Mouse (Mus musculus) adipose tissue, adult 10 weeks (tissue): ENCODE data around the gene Hoxd4. TPM values are rescaled to one million over a fixed set of nuclear protein-coding genes. Genes with fewer than 3 reads are reported as not detected.

ENCODE experiments used
- polyA plus RNA-seq: library from polyadenylated mRNA; stranded (reverse); fragments of 350-450 nt; fragmentation: Illumina TruSeq; extraction: RNeasy Lipid Tissue Mini Kit (QIAGEN cat#74804); gene quantifications from one replicate; pipeline ENCODE4 v1.2.3, GENCODE M21; 2014; ENCODE audit warnings: low read depth, low replicate concordance

Gene Hoxd4
- 111 TPM for polyA plus RNA-seq

DNA sequence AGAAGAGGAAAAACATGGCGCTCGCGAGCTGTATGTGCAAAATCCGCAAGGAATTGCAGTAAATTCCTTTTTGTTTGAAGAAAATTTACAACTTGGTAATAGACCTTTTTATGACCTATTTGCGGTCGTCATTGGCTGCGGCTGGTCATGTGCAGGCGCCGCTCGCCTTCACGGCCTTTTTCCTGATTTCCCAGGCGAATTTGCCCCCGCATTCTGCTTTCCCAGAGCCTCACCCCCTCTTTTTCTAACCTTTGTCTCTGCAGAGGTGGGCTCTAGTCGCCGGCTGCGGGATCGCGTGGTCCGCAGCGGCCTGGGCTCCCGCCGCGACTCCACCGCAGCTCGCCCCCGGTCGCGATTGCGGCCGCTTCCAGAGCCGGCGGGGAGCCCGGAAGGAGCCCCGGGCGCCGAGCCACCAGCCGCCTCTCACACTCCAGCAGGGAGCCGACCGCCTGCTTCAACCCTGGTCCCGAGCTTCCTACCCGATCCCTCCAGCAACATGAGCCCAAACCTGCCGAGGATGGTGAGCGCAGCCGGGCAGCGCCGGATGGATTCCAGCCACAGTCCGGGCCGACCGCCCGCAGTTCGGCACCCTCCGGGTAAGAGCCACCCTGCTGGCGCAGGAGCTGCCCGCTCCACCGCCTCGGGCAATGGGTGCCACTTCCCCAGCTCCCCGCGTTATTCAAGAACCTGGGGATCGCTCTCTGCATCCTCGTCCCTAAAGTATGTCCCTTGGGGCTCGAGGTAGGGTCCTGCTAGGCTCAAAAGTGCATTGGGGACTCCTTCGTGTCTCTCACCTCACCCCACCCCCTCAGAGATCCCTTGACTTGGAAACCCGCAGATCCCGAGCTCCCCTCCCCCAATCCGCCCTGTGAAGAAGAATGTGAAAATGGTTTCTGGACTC, at the start of gene Hoxd4, which contains the start of gene Hoxd3:
TSS of gene Hoxd4 (plus strand) at position 209 of the 901 bp plus-strand sequence.
TSS of gene Hoxd3 (plus strand) at position 207 of the 901 bp plus-strand sequence.

DNA sequence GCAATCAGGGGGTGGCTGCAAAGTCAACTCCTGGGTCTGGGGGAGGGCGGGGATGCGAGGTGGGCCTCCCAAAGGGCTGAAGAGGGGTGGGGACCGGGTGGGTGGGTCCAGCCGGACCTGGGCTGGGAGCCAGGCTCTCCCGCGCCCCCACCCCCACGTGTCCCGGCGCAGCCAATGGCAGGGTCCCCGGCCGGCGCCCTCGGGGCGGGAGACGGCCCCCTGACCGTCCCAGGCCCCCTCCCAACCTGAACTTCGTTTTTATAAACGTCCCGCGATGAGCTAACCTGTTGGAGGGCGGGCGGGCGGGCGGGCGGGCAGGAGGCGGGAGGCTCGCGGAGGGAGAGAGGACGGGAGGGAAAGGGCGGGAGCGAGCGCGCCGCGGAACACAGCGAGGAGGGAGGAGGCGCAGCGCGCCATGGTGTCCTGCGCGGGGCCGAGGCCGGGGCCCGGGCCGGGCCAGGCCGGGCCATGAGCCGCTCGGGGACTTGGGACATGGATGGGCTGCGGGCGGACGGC, 43.8 kb upstream of the Hoxd4 start, which contains the start of gene Hoxd13:
TSS of gene Hoxd13 (plus strand) at position 469 of the 516 bp plus-strand sequence.

DNA sequence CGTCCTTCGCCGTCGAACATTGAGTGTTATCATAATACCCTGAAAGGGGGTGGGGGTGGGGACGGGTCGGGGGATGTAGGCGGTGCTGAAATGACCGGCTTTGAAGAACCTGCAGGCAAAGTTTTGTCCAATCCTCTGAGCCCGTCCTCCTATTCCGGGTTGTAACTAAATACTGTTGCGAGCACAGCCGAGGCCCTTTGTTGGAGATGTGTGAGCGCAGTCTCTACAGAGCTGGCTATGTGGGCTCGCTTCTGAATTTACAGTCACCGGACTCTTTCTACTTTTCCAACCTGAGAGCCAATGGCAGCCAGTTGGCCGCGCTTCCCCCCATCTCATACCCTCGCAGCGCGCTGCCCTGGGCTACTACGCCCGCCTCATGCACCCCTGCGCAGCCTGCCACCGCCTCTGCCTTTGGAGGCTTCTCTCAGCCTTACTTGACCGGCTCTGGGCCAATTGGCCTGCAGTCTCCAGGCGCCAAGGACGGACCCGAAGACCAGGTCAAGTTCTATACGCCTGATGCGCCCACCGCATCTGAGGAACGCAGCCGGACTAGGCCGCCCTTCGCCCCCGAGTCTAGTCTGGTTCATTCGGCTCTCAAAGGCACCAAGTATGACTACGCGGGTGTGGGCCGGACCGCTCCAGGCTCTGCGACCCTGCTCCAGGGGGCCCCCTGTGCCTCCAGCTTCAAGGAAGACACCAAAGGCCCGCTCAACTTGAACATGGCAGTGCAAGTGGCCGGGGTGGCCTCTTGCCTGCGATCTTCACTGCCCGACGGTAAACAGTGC, 36.7 kb upstream of the Hoxd4 start, which contains the start of gene Hoxd12:
TSS of gene Hoxd12 (plus strand) at position 133 of the 785 bp plus-strand sequence.

DNA sequence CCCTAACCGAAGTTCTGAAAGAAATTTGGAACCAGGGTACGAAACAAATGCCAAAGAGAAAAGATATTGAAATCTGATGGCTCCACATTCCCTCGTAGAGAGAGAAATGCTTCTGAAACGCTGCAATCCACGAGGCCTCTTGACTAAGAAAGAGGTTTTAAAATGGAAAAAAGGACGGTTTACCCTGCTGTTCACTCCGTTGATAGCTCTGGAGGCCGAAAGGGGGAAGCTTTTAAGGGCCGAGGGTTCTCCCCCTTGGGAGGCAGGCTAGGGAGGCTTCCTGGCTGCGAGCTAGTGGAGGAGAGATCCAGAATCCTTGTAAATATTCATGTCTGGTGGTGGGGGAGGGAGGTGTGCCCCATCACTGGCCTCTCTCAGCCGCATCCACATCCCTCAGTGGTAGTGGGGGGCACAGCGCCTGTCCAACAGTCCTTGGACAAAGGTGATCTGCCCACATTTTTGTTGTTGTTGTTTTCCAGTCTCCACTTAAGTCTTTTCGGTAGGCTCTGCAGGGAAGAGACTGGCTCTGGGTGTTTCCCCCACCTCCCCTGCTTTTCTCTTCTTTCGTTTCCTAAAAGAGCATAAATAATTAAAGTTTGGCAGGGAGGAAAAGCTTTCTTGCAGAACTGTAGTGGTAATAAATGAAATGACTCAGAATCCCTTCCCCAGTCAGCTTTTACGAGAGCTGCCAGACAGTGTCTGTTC, 32.7 kb upstream of the Hoxd4 start, which contains the start of gene Hoxd11:
TSS of gene Hoxd11 (plus strand) at position 667 of the 705 bp plus-strand sequence.

DNA sequence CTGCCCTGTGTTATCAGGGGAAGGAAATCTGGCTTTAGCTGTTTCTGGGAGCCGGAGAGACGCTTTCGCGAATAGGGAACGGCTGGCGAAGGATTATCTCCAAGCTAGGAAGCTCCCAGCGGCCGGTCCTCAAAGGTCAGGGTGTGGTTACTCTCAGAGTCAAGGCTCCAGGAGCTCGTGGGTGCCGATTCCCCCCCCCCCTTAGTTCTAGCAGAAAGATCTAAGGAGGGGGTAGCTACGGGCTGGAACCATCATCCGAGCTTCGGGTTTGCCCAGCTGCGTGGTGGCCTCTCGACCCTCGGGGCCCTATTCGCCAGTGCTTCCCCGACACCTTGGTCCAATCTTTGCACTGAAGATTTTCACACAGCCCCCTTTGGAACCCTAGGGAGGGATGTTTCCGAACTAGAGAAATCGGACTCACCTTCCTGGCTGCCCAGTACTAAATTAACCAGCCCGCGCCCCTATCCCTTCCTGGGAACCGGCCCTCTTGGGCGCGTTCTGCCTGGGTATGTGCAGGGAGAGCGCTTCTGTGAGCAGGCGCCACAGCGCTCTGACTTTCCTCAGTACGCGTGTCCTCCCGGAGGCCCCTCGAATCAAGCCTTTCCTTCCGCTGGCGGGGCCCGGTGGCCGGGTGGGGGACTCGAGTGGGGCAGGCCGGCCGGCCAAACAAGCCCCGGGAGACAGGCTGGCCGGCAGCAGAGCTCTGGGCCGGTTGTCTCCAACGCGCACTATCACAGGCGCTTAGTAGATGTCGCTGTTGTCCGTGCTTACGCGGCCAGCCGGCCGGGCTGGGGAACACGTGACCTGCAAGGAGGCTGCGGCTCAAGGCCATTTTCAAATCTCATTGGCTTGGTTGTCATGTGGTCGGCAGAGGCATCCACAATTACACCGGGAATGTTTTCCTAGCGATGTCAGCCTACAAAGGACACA, 20.4 kb upstream of the Hoxd4 start, which contains the start of gene Hoxd10:
TSS of gene Hoxd10 (plus strand) at position 903 of the 930 bp plus-strand sequence.

DNA sequence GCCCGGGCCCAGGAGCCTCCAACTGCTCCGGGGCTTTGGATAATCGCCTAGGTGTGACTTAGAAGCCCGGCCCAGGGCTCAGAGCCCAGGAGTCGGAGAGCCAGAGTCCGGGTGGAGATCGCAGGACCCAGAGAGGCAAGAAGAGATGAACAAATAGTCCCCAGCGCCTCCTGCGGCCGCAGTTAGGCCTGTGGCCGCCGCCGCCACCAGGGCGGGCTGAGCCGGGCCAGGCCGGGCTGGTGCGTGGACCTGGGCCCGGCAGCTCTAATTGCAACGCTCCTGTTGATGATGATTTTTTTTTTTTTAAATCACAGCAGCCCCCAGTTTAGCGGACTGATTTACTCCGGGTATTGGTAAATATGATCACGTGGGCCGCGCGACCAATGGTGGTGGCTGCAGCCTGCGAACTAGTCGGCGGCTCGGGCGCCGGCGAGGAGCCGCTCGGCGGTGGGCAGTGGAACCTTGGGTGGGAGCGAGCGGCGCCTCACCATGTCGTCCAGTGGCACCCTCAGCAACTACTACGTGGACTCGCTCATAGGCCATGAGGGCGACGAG, 14.1 kb upstream of the Hoxd4 start, which contains the start of gene Hoxd9:
TSS of gene Hoxd9 (plus strand) at position 161 of the 555 bp plus-strand sequence.

DNA sequence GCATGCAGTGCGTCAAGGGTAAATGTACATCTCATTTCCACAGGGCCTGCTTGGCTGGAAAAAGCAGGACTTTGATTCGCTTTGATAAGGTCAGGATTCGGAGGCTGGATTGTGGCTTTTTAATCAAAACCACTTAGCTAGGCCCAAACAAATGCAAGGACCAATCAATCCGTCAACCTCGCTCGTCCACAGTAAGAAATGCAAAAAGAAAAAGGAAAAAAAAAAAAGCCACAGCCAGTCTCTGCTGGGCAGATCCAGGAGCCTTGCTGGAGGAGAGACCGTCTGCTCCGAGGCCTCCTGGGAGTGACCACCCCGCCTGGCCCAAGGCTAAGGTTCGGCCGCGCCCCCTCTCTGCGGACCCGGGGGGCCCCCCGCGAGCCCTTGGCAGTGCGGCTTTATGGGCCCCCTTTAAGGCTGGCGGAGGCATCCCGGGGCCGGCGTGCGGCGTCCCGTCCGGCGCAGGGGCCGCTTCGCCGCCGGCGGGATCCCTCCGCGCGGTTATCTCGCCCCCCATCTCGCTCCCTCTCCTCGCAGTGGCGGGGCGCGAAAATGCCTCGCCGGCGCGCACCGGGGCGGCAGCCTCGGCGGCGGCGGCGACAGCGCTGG, 7.2 kb upstream of the Hoxd4 start, which contains the start of gene Hoxd8:
TSS of gene Hoxd8 (plus strand) at position 223 of the 606 bp plus-strand sequence.

DNA sequence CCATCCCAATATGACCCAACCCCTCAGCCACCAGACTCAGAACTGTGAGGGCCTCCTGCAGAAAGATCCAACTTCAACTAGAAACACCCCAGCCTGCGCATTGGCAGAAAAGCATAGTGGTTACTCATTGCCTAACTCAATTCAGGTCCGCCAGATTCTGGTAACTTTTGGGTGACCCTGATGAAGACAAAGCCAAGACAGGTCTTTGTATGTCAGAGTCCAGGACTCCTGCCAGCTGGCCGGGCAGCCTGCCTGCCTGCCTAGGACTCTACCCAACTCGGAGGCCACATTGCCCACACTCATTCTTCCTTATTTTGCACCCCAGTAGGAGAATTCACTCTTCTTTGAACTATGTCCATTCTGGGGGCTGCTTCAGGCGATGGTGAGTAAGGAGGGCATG, 14.8 kb downstream of the Hoxd4 start, which contains the start of gene Gm28230:
TSS of gene Gm28230 (plus strand) at position 178 of the 400 bp plus-strand sequence.

DNA sequence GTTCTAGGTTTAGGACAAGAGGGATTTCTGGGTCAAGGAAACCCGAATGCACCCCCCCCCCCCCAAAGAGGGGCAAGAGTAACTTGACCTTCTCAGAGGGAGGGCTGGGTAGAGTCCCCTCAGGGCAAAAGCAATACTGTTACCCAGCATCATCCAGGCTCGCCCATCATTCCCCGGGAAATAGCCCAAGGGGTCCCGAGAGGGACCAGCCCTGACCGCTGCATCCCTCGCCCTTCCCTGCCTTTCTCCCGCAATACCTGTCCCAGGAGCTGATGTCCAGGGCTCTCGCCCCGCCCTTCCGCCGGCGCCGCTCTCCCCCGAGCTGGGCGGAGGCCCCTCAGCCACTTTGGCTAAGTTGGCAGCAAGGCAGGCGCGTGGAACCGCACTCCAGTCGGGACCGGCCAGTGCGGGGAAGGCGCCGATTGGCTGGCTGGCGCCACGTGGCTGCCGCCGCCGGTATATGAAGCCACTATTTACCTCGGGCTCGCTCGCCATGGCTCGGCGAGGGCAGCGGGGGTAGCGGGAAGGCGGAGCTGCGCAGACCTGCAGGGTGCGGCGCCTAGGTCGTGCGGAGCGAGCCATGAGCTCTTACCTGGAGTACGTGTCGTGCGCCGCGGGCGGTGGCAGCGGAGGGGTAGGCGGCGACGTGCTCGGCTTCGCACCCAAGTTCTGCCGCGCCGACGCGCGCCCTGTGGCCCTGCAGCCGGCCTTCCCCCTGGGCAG, 51.0 kb downstream of the Hoxd4 start, which contains the start of gene Hoxd1:
TSS of gene Hoxd1 (plus strand) at position 459 of the 723 bp plus-strand sequence.

Other genes with a start within 250 kb of the Hoxd4 start
- 14.4 TPM for gene Lnpk, start 132.5 kb upstream of the Hoxd4 start, polyA plus RNA-seq
- not detected for gene Evx2, start 52.4 kb upstream of the Hoxd4 start, polyA plus RNA-seq
- gene Hoxd13, start 43.6 kb upstream of the Hoxd4 start, polyA plus RNA-seq: not detected
- gene Hoxd12, start 36.9 kb upstream of the Hoxd4 start, polyA plus RNA-seq: not detected
- not detected for gene Hoxd11, start 32.4 kb upstream of the Hoxd4 start, polyA plus RNA-seq
- gene Hoxd10, start 20.0 kb upstream of the Hoxd4 start, polyA plus RNA-seq: 1.1 TPM
- gene Hoxd9, start 14.2 kb upstream of the Hoxd4 start, polyA plus RNA-seq: 31.1 TPM
- gene Hoxd8, start 7.3 kb upstream of the Hoxd4 start, polyA plus RNA-seq: 99.7 TPM
- 25.9 TPM for gene Hoxd3, start within 50 bp of the Hoxd4 start, polyA plus RNA-seq
- 23.8 TPM for gene Gm28230, start 14.8 kb downstream of the Hoxd4 start, polyA plus RNA-seq
- gene Hoxd1, start 51.1 kb downstream of the Hoxd4 start, polyA plus RNA-seq: 0.32 TPM
- gene Mtx2, start 113.9 kb downstream of the Hoxd4 start, polyA plus RNA-seq: 48.5 TPM